Mouse (Mus musculus): ENCODE data around the gene Skap1. TPM values are rescaled to one million over a fixed set of nuclear protein-coding genes. Genes with fewer than 3 reads are reported as not detected.
A peak's percentile ranks its signal among the peaks of the same experiment; 100 is the strongest.

Gene Skap1
- polyA plus RNA-seq, 1 experiment from 2014 or later: 2.6 TPM

DNA sequence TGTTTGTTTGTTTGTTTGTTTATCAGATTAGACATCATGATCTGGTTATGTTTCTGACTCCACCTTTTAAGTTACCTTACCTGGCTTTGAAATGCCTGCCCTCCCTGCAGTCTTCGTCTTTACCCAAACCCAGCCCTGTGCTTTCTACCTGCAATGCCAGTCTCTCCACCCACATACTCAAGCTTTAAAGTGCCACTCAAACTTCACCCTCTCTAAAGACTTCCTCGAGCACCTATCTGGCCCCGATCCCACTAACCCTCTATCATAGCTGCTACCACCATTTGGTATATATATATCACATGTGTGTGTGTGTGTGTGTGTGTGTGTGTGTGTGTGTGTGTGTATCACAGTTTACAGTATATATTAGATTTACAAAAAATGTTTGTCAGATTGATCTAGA lies 125.4 kb downstream of the Skap1 start:
- Histone ChIP-seq H3K4me1 (replicated peaks; ENCODE audit: control insufficient read depth, insufficient read depth, low read length) (no peaks in the 10 kb centered on the region), H3K27ac (ENCODE audit: low read depth, low read length) (no peak overlapping the region), H3K27me3 (ENCODE audit: control insufficient read depth, insufficient read depth, low read length) (no peaks in the 10 kb centered on the region), H3K9me3 (ENCODE audit: control insufficient read depth, low read length) (no peaks in the 10 kb centered on the region), H3K4me2 (ENCODE audit: low read depth, low read length, severe bottlenecking) (no peak overlapping the region), H3K36me3 (ENCODE audit: control insufficient read depth, insufficient read depth, low read length) (no peaks in the 10 kb centered on the region), H3K4me3 (ENCODE audit: low read depth, low read length) (no peak overlapping the region), H3K9ac (ENCODE audit: low read length) (no peak overlapping the region)
- ATAC-seq (replicated peaks; ENCODE audit: low FRiP score): no peak
- no peak for DNase-seq (ENCODE audit: low spot score)
- WGBS: 83% methylated on average over 3 of the region's 3 CpGs

DNA sequence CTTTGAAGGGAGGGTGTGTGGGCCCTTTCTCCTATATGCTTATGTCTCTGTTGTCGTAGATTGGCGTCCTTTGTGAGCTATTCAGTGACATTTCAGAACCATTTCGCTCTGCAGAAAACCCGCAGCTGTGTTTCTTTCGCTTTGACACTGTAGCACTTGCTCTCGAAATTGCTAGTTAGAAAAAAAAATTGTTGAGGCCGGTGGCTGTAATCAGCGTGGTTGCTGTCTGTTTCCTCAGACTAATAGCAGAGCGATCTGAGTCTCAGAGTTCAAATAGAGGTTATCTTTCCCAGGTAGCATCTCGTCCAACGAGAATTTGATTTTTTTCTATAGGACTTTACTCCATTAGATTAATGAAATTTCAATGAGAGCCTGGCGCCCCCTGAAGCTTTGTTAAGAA lies 131.5 kb downstream of the Skap1 start:
- H3K9ac ChIP-seq (ENCODE audit: low read length): no peak overlapping the region
- no peak for DNase-seq (ENCODE audit: low spot score)

DNA sequence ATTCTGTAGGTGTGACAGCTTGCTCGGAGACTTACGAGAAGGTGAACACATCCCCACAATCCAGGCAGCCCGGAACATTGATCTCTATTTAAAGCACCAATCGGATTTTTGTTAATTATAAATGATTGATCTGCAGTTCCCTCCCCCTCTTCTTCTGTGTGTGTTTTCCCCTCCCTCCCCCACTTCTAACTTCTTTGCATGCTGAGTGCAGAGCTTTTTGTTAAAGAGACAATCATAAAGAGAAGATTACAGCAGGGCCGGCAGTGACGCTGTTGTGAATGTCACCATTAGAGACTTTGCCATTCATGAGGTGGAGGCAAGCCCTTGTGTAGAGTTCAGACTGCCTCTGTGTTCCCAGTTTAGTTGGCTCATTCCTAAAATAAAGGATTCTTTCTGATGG lies 131.9 kb downstream of the Skap1 start:
- Histone ChIP-seq H3K9ac (ENCODE audit: low read length) (no peak overlapping the region), H3K4me1 (replicated peaks; ENCODE audit: control insufficient read depth, insufficient read depth, low read length) (peaks cover 5% of the 10 kb centered on the region), H3K9me3 (ENCODE audit: control insufficient read depth, low read length) (no peaks in the 10 kb centered on the region), H3K27me3 (ENCODE audit: control insufficient read depth, insufficient read depth, low read length) (no peaks in the 10 kb centered on the region), H3K4me2 (ENCODE audit: low read depth, low read length, severe bottlenecking) (peak overlapping the region; percentile 33; the same call in 1 of the 2 replicates), H3K27ac (ENCODE audit: low read depth, low read length) (no peak overlapping the region), H3K4me3 (ENCODE audit: low read depth, low read length) (no peak overlapping the region), H3K36me3 (ENCODE audit: control insufficient read depth, insufficient read depth, low read length) (no peaks in the 10 kb centered on the region)
- ATAC-seq (replicated peaks; ENCODE audit: low FRiP score) (no peak), DNase-seq (ENCODE audit: low spot score) (no peak)
- WGBS: 18% methylated on average over 6 of the region's 6 CpGs

More for the DNA sequence above, 131.5 kb downstream of the Skap1 start:
- 39% methylated on average over 12 of the region's 12 CpGs for WGBS
- H3K36me3 ChIP-seq (ENCODE audit: control insufficient read depth, insufficient read depth, low read length): no peaks in the 10 kb centered on the region
- no peaks in the 10 kb centered on the region for H3K9me3 ChIP-seq (ENCODE audit: control insufficient read depth, low read length)
- no peak overlapping the region for H3K4me3 ChIP-seq (ENCODE audit: low read depth, low read length)
- no peak overlapping the region for H3K27ac ChIP-seq (ENCODE audit: low read depth, low read length)
- H3K27me3 ChIP-seq (ENCODE audit: control insufficient read depth, insufficient read depth, low read length): no peaks in the 10 kb centered on the region
- no peak for ATAC-seq (replicated peaks; ENCODE audit: low FRiP score)
- H3K4me1 ChIP-seq (replicated peaks; ENCODE audit: control insufficient read depth, insufficient read depth, low read length): peaks cover 5% of the 10 kb centered on the region
- peak overlapping the region; percentile 33; the same call in 1 of the 2 replicates for H3K4me2 ChIP-seq (ENCODE audit: low read depth, low read length, severe bottlenecking)

DNA sequence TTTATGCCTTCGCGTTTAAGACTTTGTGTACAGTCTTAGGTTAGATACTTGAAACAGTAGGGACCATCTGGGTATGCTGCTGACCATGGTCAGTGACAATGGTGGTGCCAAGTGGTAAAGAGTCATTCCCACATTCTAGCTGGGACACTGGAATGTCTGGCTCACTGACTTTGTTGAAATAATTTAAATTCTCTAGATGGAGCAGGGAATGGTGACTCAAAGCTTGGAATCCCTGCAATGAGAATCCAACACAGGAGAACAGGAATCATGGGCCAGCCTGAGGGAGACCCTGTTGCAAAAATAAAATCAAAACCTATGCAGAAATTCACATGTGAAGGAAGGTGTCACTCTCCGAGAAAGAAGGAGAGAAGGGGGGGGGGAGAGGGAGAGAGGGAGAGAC lies 138.4 kb downstream of the Skap1 start:
- Histone ChIP-seq H3K9ac (ENCODE audit: low read length) (no peak overlapping the region), H3K36me3 (ENCODE audit: control insufficient read depth, insufficient read depth, low read length) (no peaks in the 10 kb centered on the region), H3K4me2 (ENCODE audit: low read depth, low read length, severe bottlenecking) (no peak overlapping the region), H3K27me3 (ENCODE audit: control insufficient read depth, insufficient read depth, low read length) (no peaks in the 10 kb centered on the region), H3K4me3 (ENCODE audit: low read depth, low read length) (no peak overlapping the region), H3K27ac (ENCODE audit: low read depth, low read length) (no peak overlapping the region), H3K9me3 (ENCODE audit: control insufficient read depth, low read length) (no peaks in the 10 kb centered on the region), H3K4me1 (replicated peaks; ENCODE audit: control insufficient read depth, insufficient read depth, low read length) (no peaks in the 10 kb centered on the region)
- DNase-seq (ENCODE audit: low spot score) (no peak), ATAC-seq (replicated peaks; ENCODE audit: low FRiP score) (no peak)
- 72% methylated on average over 3 of the region's 3 CpGs for WGBS

DNA sequence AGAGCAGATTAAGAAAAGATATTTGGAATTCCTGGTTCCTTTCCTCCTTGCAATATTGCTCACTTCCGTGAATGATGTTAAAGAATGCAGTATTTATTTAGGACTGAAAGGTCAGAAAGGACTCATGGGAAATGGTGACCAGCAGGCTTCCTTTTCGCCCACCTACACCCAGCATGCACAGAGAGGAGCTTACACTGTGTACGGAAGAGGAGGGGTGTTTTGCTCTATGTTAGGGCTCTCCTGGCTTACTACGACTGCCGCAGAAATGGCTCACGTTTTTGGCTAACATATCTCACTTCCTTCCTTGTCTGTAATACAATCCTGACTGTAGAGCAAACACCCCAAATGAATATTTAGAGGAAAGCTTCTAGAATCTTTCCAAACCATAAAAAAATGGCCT lies 139.9 kb downstream of the Skap1 start:
- ATAC-seq (replicated peaks; ENCODE audit: low FRiP score): no peak
- 60% methylated on average over 6 of the region's 6 CpGs for WGBS

DNA sequence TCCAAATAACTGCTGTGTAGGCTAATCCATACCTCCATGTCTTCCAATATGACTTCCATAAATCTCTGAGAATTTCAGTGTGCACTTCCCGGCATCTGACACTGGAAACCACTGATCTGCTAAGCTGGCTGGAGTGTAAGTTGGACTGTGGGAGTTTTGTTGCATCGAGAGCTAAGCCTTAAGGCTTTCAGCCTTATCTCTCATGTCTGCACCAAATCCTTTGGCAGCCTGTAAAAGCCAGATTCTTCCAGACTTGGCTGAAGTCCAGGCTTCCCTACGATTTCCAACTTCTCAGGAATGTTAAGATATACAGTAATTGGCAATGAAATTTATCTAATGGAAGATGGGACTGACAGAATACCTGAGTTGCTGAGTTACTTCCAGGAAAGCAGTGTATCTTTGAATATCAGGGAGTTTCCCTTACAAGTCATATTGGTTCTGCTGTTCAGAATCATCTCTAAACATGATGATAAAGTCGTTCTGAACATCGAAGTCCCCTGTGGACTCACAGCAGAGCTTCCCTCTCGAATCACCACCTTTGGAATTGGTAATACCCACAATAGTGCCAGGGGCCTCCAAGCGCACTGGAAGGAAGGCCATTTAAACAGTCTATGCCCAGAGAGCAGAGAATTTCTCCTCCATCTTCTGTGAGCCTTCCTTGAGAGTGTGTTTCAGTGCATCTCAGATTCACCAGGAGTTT lies 140.5 kb downstream of the Skap1 start:
- 81% methylated on average over 7 of the region's 7 CpGs for WGBS
- no peaks in the 10 kb centered on the region for H3K9me3 ChIP-seq (ENCODE audit: control insufficient read depth, low read length)

More for the DNA sequence above, 139.9 kb downstream of the Skap1 start:
- no peaks in the 10 kb centered on the region for H3K36me3 ChIP-seq (ENCODE audit: control insufficient read depth, insufficient read depth, low read length)
- H3K9me3 ChIP-seq (ENCODE audit: control insufficient read depth, low read length): no peaks in the 10 kb centered on the region
- no peaks in the 10 kb centered on the region for H3K4me1 ChIP-seq (replicated peaks; ENCODE audit: control insufficient read depth, insufficient read depth, low read length)
- H3K9ac ChIP-seq (ENCODE audit: low read length): no peak overlapping the region
- no peak overlapping the region for H3K4me2 ChIP-seq (ENCODE audit: low read depth, low read length, severe bottlenecking)
- H3K4me3 ChIP-seq (ENCODE audit: low read depth, low read length): no peak overlapping the region
- no peak for DNase-seq (ENCODE audit: low spot score)
- H3K27ac ChIP-seq (ENCODE audit: low read depth, low read length): no peak overlapping the region
- H3K27me3 ChIP-seq (ENCODE audit: control insufficient read depth, insufficient read depth, low read length): no peaks in the 10 kb centered on the region

DNA sequence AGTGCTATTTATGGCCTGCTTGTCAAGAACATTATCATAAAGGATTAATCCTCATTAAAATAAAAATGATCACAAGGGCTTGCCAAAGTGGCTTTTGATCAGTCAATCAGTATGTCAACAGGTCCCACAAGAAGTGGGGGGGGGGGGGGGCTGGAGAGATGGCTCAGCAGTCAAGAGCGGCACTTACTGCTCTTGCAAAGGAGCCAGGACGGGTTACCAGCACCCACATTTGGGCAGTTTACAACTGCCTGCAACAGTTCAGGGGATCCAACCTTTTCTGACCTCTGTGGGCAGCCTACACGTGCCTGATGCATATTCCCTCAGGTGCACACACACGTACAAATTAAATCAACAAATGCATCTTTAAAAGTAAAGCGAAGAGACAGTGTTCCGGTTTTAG lies 141.1 kb downstream of the Skap1 start:
- DNase-seq (ENCODE audit: low spot score): no peak
- WGBS: 88% methylated on average over 6 of the region's 6 CpGs
- no peak for ATAC-seq (replicated peaks; ENCODE audit: low FRiP score)

More for the DNA sequence above, 140.5 kb downstream of the Skap1 start:
- H3K9ac ChIP-seq (ENCODE audit: low read length): no peak overlapping the region
- H3K4me3 ChIP-seq (ENCODE audit: low read depth, low read length): no peak overlapping the region
- H3K4me2 ChIP-seq (ENCODE audit: low read depth, low read length, severe bottlenecking): no peak overlapping the region
- ATAC-seq (replicated peaks; ENCODE audit: low FRiP score): no peak
- H3K27me3 ChIP-seq (ENCODE audit: control insufficient read depth, insufficient read depth, low read length): no peaks in the 10 kb centered on the region
- no peaks in the 10 kb centered on the region for H3K4me1 ChIP-seq (replicated peaks; ENCODE audit: control insufficient read depth, insufficient read depth, low read length)
- no peak for DNase-seq (ENCODE audit: low spot score)
- no peaks in the 10 kb centered on the region for H3K36me3 ChIP-seq (ENCODE audit: control insufficient read depth, insufficient read depth, low read length)
- no peak overlapping the region for H3K27ac ChIP-seq (ENCODE audit: low read depth, low read length)

DNA sequence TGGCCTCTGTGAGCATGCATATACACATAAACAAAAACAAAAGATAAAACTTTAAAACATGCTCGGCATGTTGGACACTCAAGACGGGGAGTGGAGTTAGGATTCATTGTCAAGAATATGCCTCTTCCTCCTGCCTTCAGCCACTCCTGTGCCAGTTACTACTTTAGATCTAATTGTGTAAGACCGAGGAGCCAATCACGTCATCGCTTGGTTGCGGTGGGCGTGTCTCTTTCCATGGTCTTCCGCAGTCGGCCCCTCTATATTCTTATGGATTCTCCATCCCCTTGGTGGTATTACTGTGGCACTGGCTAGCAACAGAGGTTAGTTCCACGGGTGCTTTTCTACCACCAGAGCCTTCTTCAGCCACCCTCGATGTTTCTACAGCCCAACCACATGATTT lies 148.2 kb downstream of the Skap1 start:
- Histone ChIP-seq H3K4me2 (ENCODE audit: low read depth, low read length, severe bottlenecking) (no peak overlapping the region), H3K27ac (ENCODE audit: low read depth, low read length) (no peak overlapping the region), H3K4me3 (ENCODE audit: low read depth, low read length) (no peak overlapping the region), H3K9me3 (ENCODE audit: control insufficient read depth, low read length) (no peaks in the 10 kb centered on the region), H3K36me3 (ENCODE audit: control insufficient read depth, insufficient read depth, low read length) (no peaks in the 10 kb centered on the region), H3K4me1 (replicated peaks; ENCODE audit: control insufficient read depth, insufficient read depth, low read length) (no peaks in the 10 kb centered on the region), H3K27me3 (ENCODE audit: control insufficient read depth, insufficient read depth, low read length) (no peaks in the 10 kb centered on the region), H3K9ac (ENCODE audit: low read length) (no peak overlapping the region)
- DNase-seq (ENCODE audit: low spot score) (no peak), ATAC-seq (replicated peaks; ENCODE audit: low FRiP score) (no peak)
- 76% methylated on average over 11 of the region's 11 CpGs for WGBS

More for the DNA sequence above, 141.1 kb downstream of the Skap1 start:
- Histone ChIP-seq H3K9ac (ENCODE audit: low read length) (no peak overlapping the region), H3K4me2 (ENCODE audit: low read depth, low read length, severe bottlenecking) (no peak overlapping the region), H3K36me3 (ENCODE audit: control insufficient read depth, insufficient read depth, low read length) (no peaks in the 10 kb centered on the region), H3K4me1 (replicated peaks; ENCODE audit: control insufficient read depth, insufficient read depth, low read length) (no peaks in the 10 kb centered on the region), H3K27ac (ENCODE audit: low read depth, low read length) (no peak overlapping the region), H3K4me3 (ENCODE audit: low read depth, low read length) (no peak overlapping the region), H3K9me3 (ENCODE audit: control insufficient read depth, low read length) (no peaks in the 10 kb centered on the region), H3K27me3 (ENCODE audit: control insufficient read depth, insufficient read depth, low read length) (no peaks in the 10 kb centered on the region)

DNA sequence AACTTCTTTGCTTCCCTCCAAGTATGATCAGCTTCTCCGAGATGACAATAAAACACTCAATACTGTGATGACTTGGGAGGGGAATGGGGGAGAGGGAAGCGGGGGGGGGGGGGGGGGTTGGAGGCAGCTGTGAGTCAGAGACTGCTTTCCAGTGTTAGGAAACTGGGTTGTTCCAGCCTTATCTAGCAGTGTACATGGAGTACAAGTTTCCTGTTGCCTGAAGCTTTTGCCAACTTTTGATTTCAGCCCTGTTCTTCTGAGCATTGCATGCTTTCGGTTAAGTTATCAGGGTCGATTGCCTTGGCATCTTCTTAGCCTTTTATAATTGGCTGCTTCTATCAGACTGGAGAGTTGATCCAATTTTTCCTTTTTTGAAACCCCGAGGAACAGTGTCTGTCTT lies 152.4 kb downstream of the Skap1 start:
- no peak overlapping the region for H3K27ac ChIP-seq (ENCODE audit: low read depth, low read length)
- H3K9ac ChIP-seq (ENCODE audit: low read length): no peak overlapping the region
- H3K36me3 ChIP-seq (ENCODE audit: control insufficient read depth, insufficient read depth, low read length): no peaks in the 10 kb centered on the region
- no peak overlapping the region for H3K4me3 ChIP-seq (ENCODE audit: low read depth, low read length)
- 60% methylated on average over 5 of the region's 5 CpGs for WGBS
- no peak for ATAC-seq (replicated peaks; ENCODE audit: low FRiP score)
- no peaks in the 10 kb centered on the region for H3K9me3 ChIP-seq (ENCODE audit: control insufficient read depth, low read length)
- no peaks in the 10 kb centered on the region for H3K4me1 ChIP-seq (replicated peaks; ENCODE audit: control insufficient read depth, insufficient read depth, low read length)
- DNase-seq (ENCODE audit: low spot score): no peak
- H3K27me3 ChIP-seq (ENCODE audit: control insufficient read depth, insufficient read depth, low read length): no peaks in the 10 kb centered on the region
- no peak overlapping the region for H3K4me2 ChIP-seq (ENCODE audit: low read depth, low read length, severe bottlenecking)
